Mouse (Mus musculus) C2C12 (cell line): ENCODE measurements around the gene Akap12. TPM values are rescaled to one million over a fixed set of nuclear protein-coding genes. Genes with fewer than 3 reads are reported as not detected.

ENCODE experiments used
- H3K27me3 ChIP-seq: one replicate; pipeline ENCODE4 v1.6.1; 2011; ENCODE audit not compliant: control insufficient read depth, insufficient read depth, insufficient read length
- H3K36me3 ChIP-seq: one replicate; pipeline ENCODE4 v1.6.1; 2011; ENCODE audit not compliant: control insufficient read depth, insufficient read depth
- H3K4me3 ChIP-seq: one replicate; pipeline ENCODE4 v1.5.1; 2011; ENCODE audit warnings: mild to moderate bottlenecking, control low read depth; ENCODE audit not compliant: poor library complexity, insufficient read depth, severe bottlenecking
- H3K79me2 ChIP-seq: one replicate; pipeline ENCODE4 v1.6.1; 2011; ENCODE audit not compliant: control insufficient read depth, insufficient read depth
- H3K79me3 ChIP-seq: one replicate; pipeline ENCODE4 v1.6.1; 2011; ENCODE audit warnings: low read depth, control low read depth
- H3ac ChIP-seq: one replicate; pipeline ENCODE3; 2011; ENCODE audit warnings: low read depth; ENCODE audit not compliant: control insufficient read depth, insufficient read length
- CEBPB ChIP-seq: IDR thresholded peaks from one replicate; pipeline ENCODE4 v1.6.1; 2011; ENCODE audit warnings: low read depth, mild to moderate bottlenecking, control low read depth, moderate library complexity
- CTCF ChIP-seq: IDR thresholded peaks from one replicate; pipeline ENCODE4 v1.5.1; 2011; ENCODE audit not compliant: control insufficient read depth, insufficient read depth, insufficient read length
- FOSL1 ChIP-seq: IDR thresholded peaks from one replicate; pipeline ENCODE4 v1.8.0; 2011; ENCODE audit warnings: mild to moderate bottlenecking, low read length; ENCODE audit not compliant: poor library complexity, insufficient read depth, severe bottlenecking
- MAX ChIP-seq: IDR thresholded peaks from one replicate; pipeline ENCODE4 v1.6.1; 2011; ENCODE audit warnings: mild to moderate bottlenecking, control low read depth
- MYOD1 ChIP-seq: IDR thresholded peaks from one replicate; pipeline ENCODE4 v1.6.1; 2011; ENCODE audit warnings: low read depth; ENCODE audit not compliant: control insufficient read depth, insufficient read length
- MYOG ChIP-seq: IDR thresholded peaks from one replicate; pipeline ENCODE4 v1.6.1; 2011; ENCODE audit not compliant: control insufficient read depth, insufficient read length; ENCODE audit errors: extremely low read depth
- USF1 ChIP-seq: IDR thresholded peaks from one replicate; pipeline ENCODE4 v1.6.1; 2011; ENCODE audit warnings: low read depth, mild to moderate bottlenecking, control low read depth, moderate library complexity
- polyA plus RNA-seq: library from polyadenylated mRNA; unstranded; fragments of >200 nt; fragmentation: generic; extraction: Trizol; gene quantifications from one replicate; pipeline ENCODE4 v1.2.1, GENCODE M21; 2012; ENCODE audit warnings: missing spikeins

Akap12 gene
- polyA plus RNA-seq, 1 experiment = 4.7 TPM

DNA sequence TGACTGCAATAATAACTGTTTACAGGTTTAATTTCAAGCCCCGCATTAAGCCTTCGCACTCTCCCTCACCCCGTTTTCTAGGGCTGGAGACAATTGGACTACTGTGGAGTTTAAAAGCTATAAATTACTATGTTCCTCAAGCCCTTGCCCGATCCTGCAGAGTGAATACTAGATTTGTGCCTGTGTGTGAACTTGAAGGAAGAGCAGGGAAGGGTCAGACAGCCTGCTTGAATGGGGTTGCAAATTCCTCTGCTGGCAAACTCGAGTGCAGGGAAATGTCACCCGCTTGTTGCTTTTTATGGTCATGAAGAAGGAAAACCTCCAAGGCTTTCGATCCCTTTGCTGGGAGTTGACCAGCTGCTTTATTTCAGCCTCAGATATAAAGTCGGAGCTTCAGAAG lies 19.6 kb downstream of the Akap12 start:
- H3K27me3 ChIP-seq = no peaks in the 10 kb centered on the region
- H3ac ChIP-seq = no peak overlapping the region
- TF ChIP-seq USF1 = no peak
- no peak for TF ChIP-seq MYOD1
- TF ChIP-seq FOSL1 = no peak
- TF ChIP-seq CEBPB = no peak
- no peak for TF ChIP-seq MAX
- no peak for TF ChIP-seq MYOG
- no peak for TF ChIP-seq CTCF
- H3K36me3 ChIP-seq = no peaks in the 10 kb centered on the region
- no peaks in the 10 kb centered on the region for H3K79me3 ChIP-seq
- H3K4me3 ChIP-seq = no peak overlapping the region
- H3K79me2 ChIP-seq = no peaks in the 10 kb centered on the region

DNA sequence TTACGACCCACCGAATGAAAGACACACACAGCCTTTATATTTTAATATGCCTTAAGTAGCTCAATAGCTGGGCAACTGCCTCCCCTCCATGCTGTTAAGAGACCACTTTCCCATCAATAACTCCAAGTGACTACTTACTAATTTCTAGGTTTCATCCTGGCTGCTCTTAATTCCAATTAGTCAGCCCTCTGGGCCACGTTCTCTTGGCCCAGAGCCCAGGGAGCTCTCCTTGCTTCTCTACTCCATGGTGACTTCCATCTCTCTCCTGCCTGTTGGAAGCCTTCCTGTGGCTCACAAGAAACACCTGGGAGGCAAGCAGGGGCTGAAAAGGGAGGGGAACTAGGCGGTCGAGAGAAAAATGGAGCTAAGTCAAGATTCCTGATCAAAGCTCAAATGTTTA lies 23.0 kb downstream of the Akap12 start:
- Histone ChIP-seq H3K36me3 (no peaks in the 10 kb centered on the region), H3K79me2 (no peaks in the 10 kb centered on the region), H3ac (no peak overlapping the region), H3K4me3 (no peak overlapping the region), H3K27me3 (no peaks in the 10 kb centered on the region), H3K79me3 (no peaks in the 10 kb centered on the region)
- TF ChIP-seq MYOG (no peak), MAX (no peak), MYOD1 (no peak), FOSL1 (no peak), USF1 (no peak), CTCF (no peak), CEBPB (no peak)

DNA sequence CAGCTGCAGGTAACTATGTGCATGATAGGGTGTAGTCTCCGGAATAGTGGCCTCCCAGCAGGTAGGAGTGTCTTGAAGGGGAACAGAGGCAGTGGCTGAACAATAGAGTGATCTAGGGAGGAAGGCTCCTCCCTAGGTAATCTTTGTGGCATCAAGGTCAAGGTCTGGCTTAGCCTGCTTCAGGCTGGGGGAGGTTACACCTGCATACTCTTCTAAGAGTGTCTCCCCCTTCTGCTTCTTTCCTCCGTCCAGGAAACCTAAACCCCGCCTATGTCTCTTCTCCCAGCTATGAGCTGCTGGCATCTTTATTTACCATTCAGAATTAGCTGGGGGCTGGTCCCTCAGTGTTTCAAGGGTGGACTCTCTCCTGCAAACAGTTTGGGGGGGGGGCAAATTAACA lies 23.5 kb downstream of the Akap12 start:
- Histone ChIP-seq H3K36me3 (no peaks in the 10 kb centered on the region), H3K79me2 (no peaks in the 10 kb centered on the region), H3ac (no peak overlapping the region), H3K27me3 (no peaks in the 10 kb centered on the region), H3K4me3 (no peak overlapping the region), H3K79me3 (no peaks in the 10 kb centered on the region)
- TF ChIP-seq MAX = no peak
- no peak for TF ChIP-seq MYOD1
- TF ChIP-seq USF1 = no peak
- TF ChIP-seq CTCF = no peak
- no peak for TF ChIP-seq FOSL1
- TF ChIP-seq CEBPB = no peak
- no peak for TF ChIP-seq MYOG

DNA sequence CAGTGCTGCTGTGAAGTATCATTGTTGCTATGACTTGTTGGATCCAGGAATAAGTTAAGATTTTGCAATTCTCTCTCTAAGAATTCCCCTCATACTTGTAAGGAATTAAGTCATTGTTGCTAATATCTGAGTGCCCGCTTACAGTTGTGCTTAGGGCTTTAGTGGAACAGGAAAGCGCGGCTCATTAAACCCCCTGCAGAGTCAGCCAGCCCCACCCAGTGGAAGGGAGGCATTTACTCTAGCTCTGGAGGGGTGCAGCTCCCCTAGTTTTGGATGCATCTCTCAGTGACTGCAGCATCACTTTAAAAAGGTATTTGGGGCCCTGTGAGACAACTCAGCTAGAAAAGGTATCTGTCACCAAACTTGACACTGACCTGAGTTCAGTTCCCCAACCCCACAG lies 24.0 kb downstream of the Akap12 start:
- Histone ChIP-seq H3K79me3 (no peaks in the 10 kb centered on the region), H3ac (no peak overlapping the region), H3K79me2 (no peaks in the 10 kb centered on the region), H3K4me3 (no peak overlapping the region), H3K27me3 (no peaks in the 10 kb centered on the region), H3K36me3 (no peaks in the 10 kb centered on the region)
- TF ChIP-seq MYOG = no peak
- no peak for TF ChIP-seq MYOD1
- no peak for TF ChIP-seq CTCF
- no peak for TF ChIP-seq CEBPB
- no peak for TF ChIP-seq FOSL1
- TF ChIP-seq USF1 = no peak
- no peak for TF ChIP-seq MAX

DNA sequence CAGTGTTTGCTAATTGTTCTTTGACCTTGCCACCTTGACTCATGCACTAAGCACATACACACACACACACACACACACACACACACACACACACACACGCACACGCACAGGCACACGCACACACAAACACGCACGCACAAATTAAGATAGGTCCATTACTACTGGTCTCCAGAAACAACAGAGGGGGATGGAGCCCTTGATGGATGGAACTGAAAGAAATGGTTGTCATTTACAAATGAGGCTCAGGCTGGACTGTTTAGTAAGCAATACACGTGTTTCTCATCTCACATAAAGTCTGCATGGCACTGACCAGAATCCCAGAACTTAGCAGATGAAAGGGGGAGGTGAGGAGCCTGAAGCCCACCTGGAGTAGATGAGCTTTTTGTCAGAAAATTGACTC lies 24.4 kb downstream of the Akap12 start:
- no peaks in the 10 kb centered on the region for H3K27me3 ChIP-seq
- no peaks in the 10 kb centered on the region for H3K79me2 ChIP-seq
- H3K79me3 ChIP-seq = no peaks in the 10 kb centered on the region
- H3K4me3 ChIP-seq = no peak overlapping the region
- no peak overlapping the region for H3ac ChIP-seq
- TF ChIP-seq FOSL1 (no peak), MAX (no peak), USF1 (no peak), MYOG (no peak), CEBPB (no peak)
- H3K36me3 ChIP-seq = no peaks in the 10 kb centered on the region

DNA sequence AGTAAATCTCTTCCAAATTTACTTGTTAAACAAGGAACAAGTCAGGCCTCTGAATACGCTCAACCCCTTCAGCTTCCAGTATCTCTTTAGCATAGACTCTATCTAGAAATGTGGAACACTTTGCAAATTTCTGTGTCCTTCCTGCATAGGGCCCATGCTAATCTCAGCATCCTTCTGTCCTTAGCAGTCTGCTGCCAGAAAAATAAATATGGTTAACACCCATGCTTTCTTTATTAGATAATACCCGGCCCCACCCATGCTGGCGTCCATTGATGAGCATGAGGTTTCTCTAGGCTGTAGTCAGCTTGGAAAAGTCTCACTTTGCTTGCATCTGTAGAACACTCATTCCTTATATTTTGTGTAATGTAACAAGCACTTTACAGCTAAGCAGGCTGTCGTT lies 27.2 kb downstream of the Akap12 start:
- H3K36me3 ChIP-seq = no peaks in the 10 kb centered on the region
- H3K79me2 ChIP-seq = no peaks in the 10 kb centered on the region
- H3K27me3 ChIP-seq = no peaks in the 10 kb centered on the region
- H3K79me3 ChIP-seq = no peaks in the 10 kb centered on the region
- H3ac ChIP-seq = no peak overlapping the region
- H3K4me3 ChIP-seq = no peak overlapping the region
- TF ChIP-seq USF1 (no peak), MAX (no peak), MYOD1 (no peak), FOSL1 (no peak), CTCF (no peak)

DNA sequence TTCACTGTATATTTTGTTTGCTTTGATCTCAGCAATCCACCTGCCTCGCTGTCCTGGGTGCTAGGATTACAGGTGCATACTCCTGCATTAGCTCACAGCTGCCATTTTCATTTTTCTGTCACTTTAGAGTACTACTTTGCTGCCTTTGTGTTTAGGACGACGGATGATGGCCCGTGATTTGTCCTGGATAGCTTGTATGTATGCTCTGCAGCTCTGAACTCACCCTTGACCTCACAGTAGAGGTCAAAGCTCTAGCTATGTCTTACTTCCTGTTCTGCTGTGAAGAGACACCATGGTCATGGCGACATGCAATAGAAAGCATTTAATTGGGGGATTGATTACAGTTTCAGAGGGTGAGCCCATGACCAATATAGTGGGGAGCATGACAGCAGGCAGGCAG lies 37.4 kb downstream of the Akap12 start:
- Histone ChIP-seq H3ac (no peak overlapping the region), H3K79me3 (no peaks in the 10 kb centered on the region), H3K27me3 (no peaks in the 10 kb centered on the region), H3K79me2 (no peaks in the 10 kb centered on the region), H3K4me3 (no peak overlapping the region), H3K36me3 (no peaks in the 10 kb centered on the region)
- TF ChIP-seq MYOG (no peak), CEBPB (no peak), MYOD1 (no peak), MAX (no peak), USF1 (no peak), CTCF (no peak), FOSL1 (no peak)
